In the genomic region with DNA sequence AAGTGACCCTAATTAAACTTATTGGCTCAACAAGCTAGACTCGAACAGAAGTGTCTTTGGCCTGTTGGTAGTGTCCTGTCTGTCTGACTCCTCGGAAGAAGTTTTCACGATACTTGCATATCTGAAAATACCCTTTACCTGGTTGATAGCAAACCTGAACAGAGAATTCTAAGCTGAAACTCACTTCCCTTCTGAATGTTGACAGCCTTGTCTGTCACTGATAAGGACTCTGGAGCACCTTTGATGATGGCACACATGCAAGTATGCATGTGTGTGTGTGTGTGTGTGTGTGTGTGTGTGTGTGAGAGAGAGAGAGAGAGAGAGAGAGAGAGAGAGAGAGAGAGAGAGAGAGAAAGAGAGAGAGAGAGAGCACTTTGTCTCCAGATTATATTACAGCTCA, we compare ENCODE assay signal across 17 mouse cellular contexts.
"Had no signal": no experiment of that assay in that cellular context is flagged by ENCODE, and none has a peak within 500 bp of the region (broad histone marks: within the 10 kb centered on the region; RNA-seq: fewer than 3 reads in every experiment).

No protein-coding gene starts in this region.

- H3K4me1 ChIP-seq: liver, embryonic 15.5 days had no signal

- H3K27me3 ChIP-seq: liver, embryonic 12.5 days; liver, embryonic 15.5 days; lung, embryonic 15.5 days had no signal

- H3K27ac ChIP-seq: layer of hippocampus, adult 2 months; left cerebral cortex, adult 2 months; liver, embryonic 12.5 days; liver, embryonic 15.5 days; lung, embryonic 15.5 days had no signal

- H3K4me2 ChIP-seq: liver, embryonic 12.5 days; liver, embryonic 15.5 days; lung, embryonic 15.5 days; midbrain, embryonic 11.5 days had no signal

- H3K36me3 ChIP-seq: liver, embryonic 12.5 days; liver, embryonic 15.5 days; lung, embryonic 15.5 days had no signal

- H3K9me3 ChIP-seq: liver, embryonic 15.5 days; lung, embryonic 15.5 days had no signal

- H3K9ac ChIP-seq: liver, embryonic 12.5 days; liver, embryonic 15.5 days; lung, embryonic 15.5 days had no signal

- H3K4me3 ChIP-seq: layer of hippocampus, adult 2 months; left cerebral cortex, adult 2 months; liver, embryonic 12.5 days; liver, embryonic 15.5 days; lung, embryonic 15.5 days had no signal

- DNase-seq: kidney, adult 11 months; kidney, adult 8-10 months; kidney, postnatal 14 days; layer of hippocampus, adult 9-11 months; liver; lung, adult 18-20 months; lung, postnatal 10 days; lung, postnatal 36 days; midbrain, embryonic 14.5 days; thymus, adult 18-20 months; thymus, postnatal 36 days had no signal

- ATAC-seq: liver, embryonic 12.5 days had no signal
